34 mouse cellular contexts compared by ENCODE assay signal in genomic region chr1:118236032-118236431, GRCm38 (mm10). TPM values are rescaled to one million over a fixed set of nuclear protein-coding genes. Genes with fewer than 3 reads are reported as not detected.
"Had no signal": no experiment of that assay in that cellular context is flagged by ENCODE, and none has a peak within 500 bp of the region (broad histone marks: within the 10 kb centered on the region; RNA-seq: fewer than 3 reads in every experiment).

No protein-coding gene starts in this region.

- ATAC-seq: inflammation-experienced regulatory T-cells, adult 6 months; intestine, embryonic 15.5 days; intestine, postnatal 0 days had no signal

- H3K4me1 ChIP-seq: heart, embryonic 10.5 days; heart, embryonic 12.5 days; hindbrain, embryonic 10.5 days; intestine, embryonic 15.5 days; limb, embryonic 10.5 days; limb, embryonic 12.5 days; liver, embryonic 13.5 days had no signal

- H3K9ac ChIP-seq: heart, embryonic 12.5 days; hindbrain, embryonic 14.5 days; intestine, embryonic 15.5 days; limb, embryonic 12.5 days; liver, embryonic 13.5 days had no signal

- H3K4me3 ChIP-seq: gastrocnemius, adult 2 months; heart, embryonic 10.5 days; heart, embryonic 12.5 days; hindbrain, embryonic 10.5 days; intestine, embryonic 15.5 days; layer of hippocampus, adult 2 months; left cerebral cortex, adult 2 months; limb, embryonic 10.5 days; limb, embryonic 12.5 days; liver, embryonic 13.5 days had no signal

- H3K27ac ChIP-seq: gastrocnemius, adult 2 months; heart, embryonic 10.5 days; hindbrain, embryonic 10.5 days; hindbrain, embryonic 14.5 days; intestine, embryonic 15.5 days; layer of hippocampus, adult 2 months; left cerebral cortex, adult 2 months; limb, embryonic 10.5 days; limb, embryonic 12.5 days; liver, embryonic 13.5 days had no signal

- H3K4me2 ChIP-seq: heart, embryonic 12.5 days; hindbrain, embryonic 14.5 days; intestine, embryonic 15.5 days; limb, embryonic 12.5 days; liver, embryonic 11.5 days; liver, embryonic 13.5 days had no signal

- H3K9me3 ChIP-seq: heart, embryonic 10.5 days; heart, embryonic 12.5 days; hindbrain, embryonic 10.5 days; intestine, embryonic 15.5 days; limb, embryonic 10.5 days; limb, embryonic 12.5 days; liver, embryonic 13.5 days had no signal

- H3K36me3 ChIP-seq: heart, embryonic 10.5 days; heart, embryonic 12.5 days; hindbrain, embryonic 10.5 days; intestine, embryonic 15.5 days; limb, embryonic 10.5 days; limb, embryonic 12.5 days; liver, embryonic 13.5 days had no signal

- H3K27me3 ChIP-seq: heart, embryonic 12.5 days; intestine, embryonic 15.5 days; limb, embryonic 12.5 days; liver, embryonic 13.5 days had no signal

- DNase-seq: gastrocnemius, adult 2 months; gastrocnemius, postnatal 10 days; gastrocnemius, postnatal 25 days; heart, adult 18-20 months; heart, postnatal 10 days; heart, postnatal 4 days; kidney, adult 18-20 months; kidney, adult 8-10 months; kidney, postnatal 10 days; kidney, postnatal 25 days; kidney, postnatal 4 days; liver; liver, embryonic 13.5 days had no signal

RNA-seq across cellular contexts. Expression of gene Gm29106, which starts 59.7 kb away (rescaled TPM):
- total RNA-seq: gastrocnemius, adult 2 months; gastrocnemius, postnatal 10 days; gastrocnemius, postnatal 25 days; gastrocnemius, postnatal 4 days; granulocyte monocyte progenitor cell, adult 5-6 weeks; heart, adult 18-20 months; heart, adult 8-10 months; heart, postnatal 10 days; heart, postnatal 25 days; heart, postnatal 4 days; layer of hippocampus, adult 2 months; layer of hippocampus, postnatal 10 days; layer of hippocampus, postnatal 25 days; left cerebral cortex, adult 2 months; left cerebral cortex, postnatal 14 days; left cerebral cortex, postnatal 36 days had no signal
- polyA plus RNA-seq: frontal cortex, adult 2 months; liver, embryonic 11.5 days had no signal
